Mouse (Mus musculus) right cerebral cortex, adult 2 months (tissue): Measurements from ENCODE around the gene Degs1.

Experiments used
- DNase-seq, 2 experiments: peaks; one replicate each; pipeline ENCODE4 v3.0.0; 2021 to 2022; ENCODE audit warnings: low spot score in 2 of 2

The Degs1 gene

GRCm38 (mm10) chr1:182226261-182226660 is 56.3 kb downstream of the Degs1 start:
- no peak for DNase-seq
